Mouse (Mus musculus) skeletal muscle tissue, adult 2 months (tissue): ENCODE results near the gene Cnot3.
"Not testable (repeated sequence)": the region's sequence is repeated elsewhere in the genome, so short reads cannot be mapped to it uniquely, and the experiment has no call there.

Experiments
- DNase-seq: peaks from one replicate; pipeline ENCODE4 v3.0.0-alpha.2; 2012; ENCODE audit warnings: low read depth, low spot score

The Cnot3 gene

GRCm38 (mm10) chr7:3698471-3698870, 53.4 kb downstream of the Cnot3 start:
- DNase-seq, result no peak

- DNase-seq, result no peak
These were observed 58.2 kb downstream of the Cnot3 start for GRCm38 (mm10) chr7:3703148-3703878.

GRCm38 (mm10) chr7:3703879-3704441, 58.9 kb downstream of the Cnot3 start, which contains the start of gene Rps9:
Gene Rps9, plus strand, starts transcription at chr7:3703993.
- DNase-seq, result peak; percentile 98

- no peak for DNase-seq
These were observed 59.4 kb downstream of the Cnot3 start for GRCm38 (mm10) chr7:3704475-3704874.

GRCm38 (mm10) chr7:3705461-3705860, 60.4 kb downstream of the Cnot3 start:
- not testable (repeated sequence) for DNase-seq

- DNase-seq, result no peak
These were observed 60.8 kb downstream of the Cnot3 start for GRCm38 (mm10) chr7:3705911-3706310.

- DNase-seq, result no peak
These were observed 61.4 kb downstream of the Cnot3 start for GRCm38 (mm10) chr7:3706343-3706934.

GRCm38 (mm10) chr7:3707027-3707426, 62.0 kb downstream of the Cnot3 start:
- DNase-seq, result peak; percentile 57

GRCm38 (mm10) chr7:3707568-3708413, 62.7 kb downstream of the Cnot3 start:
- no peak for DNase-seq

GRCm38 (mm10) chr7:3708447-3708980, 63.4 kb downstream of the Cnot3 start:
- not testable (repeated sequence) for DNase-seq

GRCm38 (mm10) chr7:3709000-3709399, 63.9 kb downstream of the Cnot3 start:
- no peak for DNase-seq
